Mouse (Mus musculus) brain, embryonic 14.5 days (tissue): ENCODE measurements around the gene AB124611. TPM values are rescaled to one million over a fixed set of nuclear protein-coding genes. Genes with fewer than 3 reads are reported as not detected.
"Not testable (repeated sequence)": the region's sequence is repeated elsewhere in the genome, so short reads cannot be mapped to it uniquely, and the experiment has no call there.

Experiments used
- DNase-seq: peaks from one replicate; pipeline ENCODE4 v3.0.0-alpha.2; 2011; ENCODE audit warnings: low read depth
- CTCF ChIP-seq: fragments of 200-500 bp; IDR thresholded peaks from 2 replicates; pipeline ENCODE4 v1.5.1; 2012; ENCODE audit warnings: inconsistent platforms, mild to moderate bottlenecking, moderate library complexity, borderline replicate concordance; ENCODE audit not compliant: insufficient read depth, insufficient read length; ENCODE audit errors: extremely low read depth
- POLR2A ChIP-seq: fragments of 200-500 bp; IDR thresholded peaks from 2 replicates; pipeline ENCODE4 v1.6.1; 2012; ENCODE audit warnings: mild to moderate bottlenecking, inconsistent platforms, borderline replicate concordance; ENCODE audit not compliant: poor library complexity, insufficient read depth, insufficient read length, severe bottlenecking; ENCODE audit errors: extremely low read depth
- polyA plus RNA-seq: library from polyadenylated mRNA; depleted of rRNA; stranded (reverse); fragments of >200 nt; gene quantifications from 2 replicates; pipeline ENCODE4 v1.2.3, GENCODE M21; 2012; rRNA removed

Gene AB124611
- polyA plus RNA-seq, 1 experiment, result 1.0 TPM

GRCm38 (mm10) chr9:21592703-21593121 is 66.7 kb downstream of the AB124611 start, which contains the start of the genes Timm29 and Yipf2:
Gene Timm29 (plus strand): TSS chr9:21592722.
Gene Yipf2 (minus strand): TSS chr9:21592828.
- peak; percentile 50; the same call in 1 of the 2 replicates for TF ChIP-seq POLR2A
- no peak for TF ChIP-seq CTCF
- DNase-seq, result peak; percentile 99

GRCm38 (mm10) chr9:21593122-21593721 is 67.2 kb downstream of the AB124611 start:
- no peak for DNase-seq
- no peak for TF ChIP-seq CTCF
- no peak for TF ChIP-seq POLR2A

GRCm38 (mm10) chr9:21594350-21594749 is 68.4 kb downstream of the AB124611 start:
- DNase-seq, result not testable (repeated sequence)

GRCm38 (mm10) chr9:21594838-21595237 is 68.9 kb downstream of the AB124611 start:
- DNase-seq, result no peak

More at GRCm38 (mm10) chr9:21594838-21595237, 68.9 kb downstream of the AB124611 start:
- TF ChIP-seq CTCF (no peak), POLR2A (no peak)

Other genes with a start within 250 kb of the AB124611 start
- 32.9 and 36.3 TPM in 2 replicates for gene Kri1, start 238.2 kb upstream of the AB124611 start, polyA plus RNA-seq
- gene Cdkn2d, start 234.8 kb upstream of the AB124611 start, polyA plus RNA-seq, result 70.4 and 84.9 TPM in 2 replicates
- gene Ap1m2, start 213.8 kb upstream of the AB124611 start, polyA plus RNA-seq, result 2.4 and 2.9 TPM in 2 replicates
- 70.1 and 75.6 TPM in 2 replicates for gene Slc44a2, start 205.5 kb upstream of the AB124611 start, polyA plus RNA-seq
- gene Ilf3, start 158.3 kb upstream of the AB124611 start, polyA plus RNA-seq, result 202 and 216 TPM in 2 replicates
- 81.4 and 92.1 TPM in 2 replicates for gene Qtrt1, start 114.3 kb upstream of the AB124611 start, polyA plus RNA-seq
- 79.7 and 92.2 TPM in 2 replicates for gene Dnm2, start 101.3 kb upstream of the AB124611 start, polyA plus RNA-seq
- 40.8 and 49.2 TPM in 2 replicates for gene Tmed1, start 15.9 kb upstream of the AB124611 start, polyA plus RNA-seq
- 119 and 135 TPM in 2 replicates for gene Carm1, start 20.7 kb downstream of the AB124611 start, polyA plus RNA-seq
- 78.1 and 80.7 TPM in 2 replicates for gene Timm29, start 66.5 kb downstream of the AB124611 start, polyA plus RNA-seq
- gene Yipf2, start 66.7 kb downstream of the AB124611 start, polyA plus RNA-seq, result 17.5 and 26.8 TPM in 2 replicates
- gene Smarca4, start 90.0 kb downstream of the AB124611 start, polyA plus RNA-seq, result 198 and 241 TPM in 2 replicates
- gene Ldlr, start 197.3 kb downstream of the AB124611 start, polyA plus RNA-seq, result 21.3 and 21.4 TPM in 2 replicates
- gene Spc24, start 234.1 kb downstream of the AB124611 start, polyA plus RNA-seq, result 19.6 and 34.1 TPM in 2 replicates